Mouse (Mus musculus) bone marrow, adult 2 months (tissue): ENCODE measurements around the gene Nhlh1. TPM values are rescaled to one million over a fixed set of nuclear protein-coding genes. Genes with fewer than 3 reads are reported as not detected.

Source experiments
- H3K27ac ChIP-seq: fragments of 200-500 bp; 2 replicates; pipeline ENCODE4 v1.5.1; 2012; ENCODE audit warnings: low read depth, mild to moderate bottlenecking, control low read depth, inconsistent platforms, low read length; ENCODE audit not compliant: control insufficient read depth, poor library complexity, insufficient read depth
- H3K4me1 ChIP-seq: fragments of 200-500 bp; 2 replicates; pipeline ENCODE4 v1.6.1; 2011; ENCODE audit warnings: low read length; ENCODE audit not compliant: control insufficient read depth, insufficient read depth
- H3K4me3 ChIP-seq: fragments of 200-500 bp; replicated peaks from 2 replicates; pipeline ENCODE3; 2011; ENCODE audit warnings: mild to moderate bottlenecking, low read depth, low read length, control low read depth; ENCODE audit not compliant: control insufficient read depth
- CTCF ChIP-seq: fragments of 200-500 bp; IDR thresholded peaks from 2 replicates; pipeline ENCODE4 v1.5.1; 2011; ENCODE audit warnings: low read length, control low read depth; ENCODE audit not compliant: control insufficient read depth, insufficient read depth
- POLR2A ChIP-seq: fragments of 200-500 bp; IDR thresholded peaks from 2 replicates; pipeline ENCODE4 v1.6.1; 2011; ENCODE audit warnings: low read depth, mild to moderate bottlenecking, control low read depth, low read length, borderline replicate concordance; ENCODE audit not compliant: control insufficient read depth
- WGBS: fragments of 180-500 bp; shearing (Covaris S2); methylation state at CpG from one replicate; pipeline ENCODE4 v1.1.7; 2018; 5-methylcytosine and 5-hydroxymethylcytosine counted together
- polyA plus RNA-seq: library from polyadenylated mRNA; stranded (reverse); fragments of >200 nt; gene quantifications from 2 replicates; pipeline ENCODE4 v1.2.4, GENCODE M21; 2011; ENCODE audit warnings: low replicate concordance; ENCODE audit not compliant: missing spikeins, insufficient read depth, insufficient read length

Nhlh1 gene
- polyA plus RNA-seq, 1 experiment, result not detected

DNA sequence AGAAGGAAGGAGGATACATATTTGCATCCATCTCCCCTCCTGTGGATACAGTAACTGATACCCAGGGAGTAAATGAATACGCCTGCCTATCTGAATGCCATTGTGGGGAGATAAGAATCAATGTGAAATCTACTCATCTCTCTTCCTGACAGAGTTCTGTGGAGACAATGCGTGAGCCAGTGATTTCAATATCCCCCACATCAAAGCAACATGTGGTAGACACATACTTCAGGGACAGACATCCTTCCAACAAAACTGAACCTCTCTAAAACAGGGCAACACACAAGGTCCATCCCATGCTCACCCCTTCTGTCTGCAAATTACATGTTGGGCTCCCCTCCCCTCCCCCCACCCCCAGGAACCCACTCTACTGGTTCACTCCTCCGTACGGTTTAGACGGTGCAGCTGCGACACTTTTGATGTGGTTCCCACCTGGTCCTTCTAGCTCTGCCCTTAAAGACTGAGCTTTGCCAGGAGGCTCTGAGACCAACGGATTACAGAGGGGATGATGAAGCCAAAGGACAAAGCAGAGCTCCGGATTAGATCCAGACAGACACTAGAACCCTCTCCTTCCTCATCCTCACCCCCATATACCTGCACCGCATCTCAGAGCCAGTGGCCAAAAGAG, 41.9 kb downstream of the Nhlh1 start:
- 64% methylated on average over 9 of the region's 9 CpGs for WGBS
- TF ChIP-seq CTCF (no peak), POLR2A (no peak)
- H3K4me3 ChIP-seq, result no peak overlapping the region
- peaks cover 2% of the 10 kb centered on the region; the same call in 1 of the 2 replicates for H3K4me1 ChIP-seq
- no peak overlapping the region for H3K27ac ChIP-seq

DNA sequence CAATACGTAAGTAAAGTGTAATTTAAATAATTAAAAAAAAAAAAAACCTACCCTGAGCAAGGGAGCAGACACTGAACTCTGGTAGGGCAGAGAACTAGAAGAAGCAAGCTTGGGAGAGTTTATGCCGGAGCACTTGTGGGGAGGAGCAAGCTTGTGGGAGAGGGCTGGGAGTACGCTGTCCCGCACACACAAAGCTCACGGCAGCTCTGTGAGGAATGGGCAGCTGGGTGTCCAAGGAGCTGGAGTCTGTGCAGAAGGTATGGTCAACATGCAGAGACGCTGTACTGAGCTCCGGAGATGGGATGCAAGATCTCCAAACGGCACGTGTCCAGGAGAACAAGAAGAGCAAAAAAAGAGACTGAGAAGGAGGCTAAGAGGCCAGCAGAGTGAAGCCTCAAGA, 42.6 kb downstream of the Nhlh1 start:
- no peak overlapping the region for H3K4me3 ChIP-seq
- no peak overlapping the region for H3K27ac ChIP-seq
- TF ChIP-seq POLR2A (no peak), CTCF (no peak)
- peaks cover 2% of the 10 kb centered on the region; the same call in 1 of the 2 replicates for H3K4me1 ChIP-seq
- WGBS, result 83% methylated on average over 9 of the region's 9 CpGs

- no peak overlapping the region for H3K4me3 ChIP-seq
- 28% methylated on average over 5 of the region's 5 CpGs for WGBS
- no peaks in the 10 kb centered on the region for H3K4me1 ChIP-seq
- H3K27ac ChIP-seq, result no peak overlapping the region
- peak; percentile 57 for TF ChIP-seq CTCF
- no peak for TF ChIP-seq POLR2A
These were observed 45.3 kb downstream of the Nhlh1 start for GRCm38 (mm10) chr1:172012030-172012429.

DNA sequence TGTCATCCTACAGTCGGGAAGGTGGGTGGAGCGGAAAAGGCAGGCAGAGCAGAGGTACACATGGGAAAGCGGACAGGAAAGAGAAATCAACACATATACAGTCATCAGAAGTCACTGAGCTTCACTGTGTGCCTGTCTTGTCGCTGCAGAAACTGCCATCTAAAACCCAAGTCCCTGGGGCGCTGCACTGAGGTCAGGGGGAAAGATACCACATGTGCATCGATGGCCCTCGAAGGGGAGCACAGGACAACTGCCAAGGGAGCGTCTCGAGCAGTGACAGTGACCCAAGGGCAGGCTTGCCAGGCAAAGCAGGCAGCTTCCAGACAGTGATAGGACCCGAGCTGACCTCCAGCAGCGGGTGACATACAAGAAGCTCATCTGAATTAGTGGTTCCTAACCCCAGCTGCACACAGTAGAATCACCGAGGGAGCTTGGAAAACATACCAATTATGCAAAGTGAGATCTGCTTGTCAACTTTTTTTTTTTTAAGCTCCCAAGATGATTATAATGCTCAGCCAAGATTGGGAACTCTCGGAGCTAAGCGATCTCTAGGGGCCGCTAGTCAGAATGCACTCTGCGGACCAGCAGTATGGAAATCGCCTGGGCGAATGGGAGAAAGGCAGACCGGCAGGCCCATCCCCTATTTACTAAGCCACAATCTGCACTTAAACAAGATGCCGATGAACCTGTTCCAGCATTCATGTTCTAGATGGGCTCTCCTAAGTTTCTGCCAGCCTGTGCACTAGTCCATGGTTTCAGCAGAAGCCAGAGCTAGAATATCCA, 47.1 kb downstream of the Nhlh1 start:
- H3K4me1 ChIP-seq, result no peaks in the 10 kb centered on the region
- 88% methylated on average over 20 of the region's 20 CpGs for WGBS
- TF ChIP-seq CTCF (no peak), POLR2A (no peak)

DNA sequence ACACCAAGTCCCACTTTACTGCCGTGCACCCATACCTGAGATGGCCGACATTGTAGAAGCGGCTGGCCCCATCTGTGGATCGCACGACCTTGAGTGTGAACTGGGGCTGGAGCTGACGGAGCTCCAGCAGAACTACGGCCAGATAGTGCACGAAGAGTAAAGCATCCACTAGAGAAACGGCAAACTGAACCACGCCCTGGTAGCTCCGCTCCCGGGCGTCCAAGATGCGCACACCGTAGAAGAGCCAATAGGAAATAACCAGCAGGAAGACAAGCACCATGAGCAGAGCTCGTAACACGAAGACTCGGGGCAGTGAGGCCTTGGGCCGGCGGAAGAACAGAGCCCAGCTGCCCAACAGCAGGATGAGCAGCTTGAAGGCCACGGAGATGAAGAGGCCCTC, 48.0 kb downstream of the Nhlh1 start:
- no peak for TF ChIP-seq CTCF
- TF ChIP-seq POLR2A, result no peak
- Histone ChIP-seq H3K4me1 (no peaks in the 10 kb centered on the region), H3K4me3 (no peak overlapping the region), H3K27ac (no peak overlapping the region)
- WGBS, result 92% methylated on average over 21 of the region's 21 CpGs

More for the DNA sequence above, 47.1 kb downstream of the Nhlh1 start:
- H3K27ac ChIP-seq, result no peak overlapping the region
- H3K4me3 ChIP-seq, result no peak overlapping the region

DNA sequence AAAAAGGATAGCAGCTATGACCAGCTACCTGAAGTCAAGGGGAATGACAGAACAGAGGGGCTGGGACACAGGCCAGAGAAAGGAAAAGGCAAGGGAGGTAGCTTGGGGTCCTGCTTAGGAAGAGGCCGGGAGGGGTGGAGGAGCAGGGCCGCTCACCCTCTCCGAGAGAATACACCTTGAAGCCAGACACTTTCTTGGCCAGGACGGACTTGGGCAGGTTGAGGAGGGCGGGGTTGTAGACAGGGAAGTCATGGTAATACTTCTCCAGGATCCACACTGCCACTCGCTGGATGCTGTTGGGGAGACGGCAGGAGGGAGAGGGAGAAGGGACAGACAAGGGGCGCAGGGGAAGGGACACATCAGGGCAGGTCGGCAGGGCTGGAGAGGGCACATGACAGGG, 49.0 kb downstream of the Nhlh1 start:
- no peak for TF ChIP-seq POLR2A
- TF ChIP-seq CTCF, result no peak
- no peak overlapping the region for H3K4me3 ChIP-seq
- no peaks in the 10 kb centered on the region; the same call in 1 of the 2 replicates for H3K4me1 ChIP-seq
- no peak overlapping the region for H3K27ac ChIP-seq
- WGBS, result 90% methylated on average over 9 of the region's 9 CpGs

DNA sequence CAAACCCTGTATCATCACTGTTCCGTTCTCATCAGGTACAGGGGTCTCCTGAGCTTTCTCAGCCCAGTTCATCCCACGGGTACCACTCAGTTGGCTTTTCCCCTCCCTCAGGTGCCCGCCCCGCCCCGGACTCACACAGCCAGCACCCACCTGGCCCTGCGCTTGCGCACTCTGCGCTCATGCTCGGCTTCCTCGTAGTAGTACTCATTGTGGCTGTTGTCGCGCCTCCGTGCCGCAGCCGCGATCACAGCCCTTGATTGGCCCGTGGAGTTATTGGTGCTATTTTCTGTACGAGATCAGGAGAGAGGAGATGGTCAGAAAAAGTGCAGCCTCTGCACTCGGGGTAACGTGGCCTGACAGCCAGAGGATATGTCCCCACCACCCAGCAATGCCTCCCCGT, 49.6 kb downstream of the Nhlh1 start:
- Histone ChIP-seq H3K4me3 (no peak overlapping the region), H3K4me1 (no peaks in the 10 kb centered on the region; the same call in 1 of the 2 replicates), H3K27ac (no peak overlapping the region)
- 92% methylated on average over 21 of the region's 21 CpGs for WGBS
- TF ChIP-seq POLR2A, result no peak

Other genes starting within 250 kb of the Nhlh1 start
- 29.3 and 41.8 TPM in 2 replicates for gene Cd84, start 217.9 kb downstream of the Nhlh1 start, polyA plus RNA-seq
- 6.1 and 16.0 TPM in 2 replicates for gene Gm10521, start 161.9 kb downstream of the Nhlh1 start, polyA plus RNA-seq
- gene Slamf6, start 140.1 kb downstream of the Nhlh1 start, polyA plus RNA-seq, result 21.2 and 30.2 TPM in 2 replicates
- 1.8 and 2.2 TPM in 2 replicates for gene Vangl2, start 29.1 kb downstream of the Nhlh1 start, polyA plus RNA-seq
- gene Copa, start 25.0 kb upstream of the Nhlh1 start, polyA plus RNA-seq, result 35.1 and 45.8 TPM in 2 replicates
- 15.7 and 47.9 TPM in 2 replicates for gene Ncstn, start 25.2 kb upstream of the Nhlh1 start, polyA plus RNA-seq
- 32.8 TPM in 2 replicates for gene Pex19, start 69.2 kb upstream of the Nhlh1 start, polyA plus RNA-seq
- gene Dcaf8, start 90.5 kb upstream of the Nhlh1 start, polyA plus RNA-seq, result 56.2 and 72.7 TPM in 2 replicates
- gene Pea15a, start 149.2 kb upstream of the Nhlh1 start, polyA plus RNA-seq, result 12.7 and 28.0 TPM in 2 replicates
- 2.8 TPM in 1 of 2 replicates, not detected in the other for gene Casq1, start 162.3 kb upstream of the Nhlh1 start, polyA plus RNA-seq
- gene Atp1a4, start 200.8 kb upstream of the Nhlh1 start, polyA plus RNA-seq, result not detected in 2 replicates
- 16.4 and 25.4 TPM in 2 replicates for gene Igsf8, start 204.1 kb upstream of the Nhlh1 start, polyA plus RNA-seq
- 2.9 and 5.7 TPM in 2 replicates for gene Atp1a2, start 240.5 kb upstream of the Nhlh1 start, polyA plus RNA-seq